Mouse (Mus musculus): ENCODE results near the gene Rflna.

DNA sequence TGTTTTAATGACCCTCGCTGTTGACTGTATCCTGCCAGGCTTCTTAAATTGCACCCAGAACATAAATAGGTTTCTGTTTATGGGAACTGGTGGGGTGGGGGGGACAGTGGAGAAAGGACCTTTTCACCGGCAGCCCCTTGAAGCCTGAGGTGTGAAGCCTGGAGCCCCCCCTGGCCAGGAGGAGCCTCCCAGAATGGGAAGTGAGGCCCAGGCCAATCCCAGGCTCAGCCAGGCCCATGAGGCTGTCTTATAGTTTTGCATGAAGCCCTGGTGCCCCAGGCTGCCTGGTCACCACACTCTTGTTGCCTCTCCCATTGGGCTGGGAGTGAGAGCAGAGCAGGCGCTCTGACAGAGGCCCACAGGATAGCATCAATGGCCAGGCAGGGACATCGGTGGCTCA, 5.1 kb upstream of the Rflna start:
- TF ChIP-seq MAFK (IDR thresholded peaks at IDR 0.05; ENCODE audit: insufficient replicate concordance, low read length) (no peak), CTCF (conservative IDR thresholded peaks at IDR 0.05 in 1 of 2, IDR thresholded peaks at IDR 0.05 in 1 of 2; ENCODE audit: low read depth in 2 of 2, low read length in 2 of 2) (no peak), TBP (conservative IDR thresholded peaks at IDR 0.05; ENCODE audit: low read depth, low read length) (no peak), USF2 (conservative IDR thresholded peaks at IDR 0.05; ENCODE audit: low read depth, low read length) (no peak), ELF1 (IDR thresholded peaks at IDR 0.05; ENCODE audit: low read depth, low read length) (no peak), POLR2A (IDR thresholded peaks at IDR 0.05; ENCODE audit: low read depth, low read length) (no peak), HCFC1 (IDR thresholded peaks at IDR 0.05; ENCODE audit: low read depth, low read length) (no peak)
